Mouse (Mus musculus): ENCODE measurements at regions not wholly inside any gene's neighbourhood (a gene's known extent, or its start where the extent isn't known, plus 50 kb on each side); places are given as distances from the start of the nearest gene placed in this dataset.

GRCm38 (mm10) chr4:54704696-54705095 lies 240.2 kb upstream of the Zfp462 start:
- DNase-seq, result peak; percentile 9

GRCm38 (mm10) chr4:54709751-54710150 lies 235.1 kb upstream of the Zfp462 start:
- no peak for DNase-seq

GRCm38 (mm10) chr4:54712929-54713328 lies 231.9 kb upstream of the Zfp462 start:
- DNase-seq, result peak; percentile 7

- DNase-seq, result no peak
Measured at GRCm38 (mm10) chr4:54714612-54715342, 230.1 kb upstream of the Zfp462 start.

GRCm38 (mm10) chr4:54718083-54718482 lies 226.8 kb upstream of the Zfp462 start:
- DNase-seq, result no peak

- peak; percentile 7 for DNase-seq
Measured at GRCm38 (mm10) chr4:54739001-54739400, 205.8 kb upstream of the Zfp462 start.

- DNase-seq, result no peak
Measured at GRCm38 (mm10) chr4:54751458-54751857, 193.4 kb upstream of the Zfp462 start.

GRCm38 (mm10) chr4:54756441-54756840 lies 188.4 kb upstream of the Zfp462 start:
- DNase-seq, result peak; percentile 33

GRCm38 (mm10) chr4:54757715-54758500 lies 186.9 kb upstream of the Zfp462 start:
- DNase-seq, result peak; percentile 48

- no peak for DNase-seq
Measured at GRCm38 (mm10) chr4:54758501-54758829, 186.4 kb upstream of the Zfp462 start.

- peak; percentile 23 for DNase-seq
Measured at GRCm38 (mm10) chr4:54761257-54761656, 183.6 kb upstream of the Zfp462 start.

GRCm38 (mm10) chr4:54765045-54765444 lies 179.8 kb upstream of the Zfp462 start:
- peak; percentile 2 for DNase-seq

GRCm38 (mm10) chr4:54767506-54768200 lies 177.2 kb upstream of the Zfp462 start:
- DNase-seq, result no peak

- DNase-seq, result no peak
Measured at GRCm38 (mm10) chr4:54768836-54769235, 176.0 kb upstream of the Zfp462 start.

GRCm38 (mm10) chr4:54774066-54774465 lies 170.8 kb upstream of the Zfp462 start:
- DNase-seq, result no peak

- DNase-seq, result no peak
Measured at GRCm38 (mm10) chr4:54774717-54775116, 170.1 kb upstream of the Zfp462 start.

- DNase-seq, result no peak
Measured at GRCm38 (mm10) chr4:54780511-54780910, 164.3 kb upstream of the Zfp462 start.

- no peak for DNase-seq
Measured at GRCm38 (mm10) chr4:54791217-54791742, 153.6 kb upstream of the Zfp462 start.

GRCm38 (mm10) chr4:54793857-54794256 lies 151.0 kb upstream of the Zfp462 start:
- no peak for DNase-seq

GRCm38 (mm10) chr4:54795246-54795645 lies 149.6 kb upstream of the Zfp462 start:
- no peak for DNase-seq

GRCm38 (mm10) chr4:54798523-54798922 lies 146.3 kb upstream of the Zfp462 start:
- no peak for DNase-seq

- no peak for DNase-seq
Measured at GRCm38 (mm10) chr4:54811163-54811562, 133.7 kb upstream of the Zfp462 start.
